Mouse (Mus musculus) liver, adult 2 months (tissue): ENCODE data around the gene Catsperd. TPM values are rescaled to one million over a fixed set of nuclear protein-coding genes. Genes with fewer than 3 reads are reported as not detected.
A peak's percentile ranks its signal among the peaks of the same experiment; 100 is the strongest.
"Not testable (repeated sequence)": the region's sequence is repeated elsewhere in the genome, so short reads cannot be mapped to it uniquely, and the experiment has no call there.

Source experiments
- DNase-seq: peaks from one replicate; pipeline ENCODE4 v3.0.0-alpha.2; 2011; ENCODE audit warnings: low read depth, low spot score; ENCODE audit errors: extremely low read depth
- H3K27ac ChIP-seq: fragments of 200-500 bp; replicated peaks from 2 replicates; pipeline ENCODE4 v1.5.1; 2012; ENCODE audit warnings: low read depth, mild to moderate bottlenecking, control low read depth, inconsistent platforms, low read length; ENCODE audit not compliant: insufficient read depth
- H3K27me3 ChIP-seq: fragments of 200-500 bp; 2 replicates; pipeline ENCODE4 v1.6.1; 2012; ENCODE audit warnings: mild to moderate bottlenecking, moderate library complexity, low read length, inconsistent platforms; ENCODE audit not compliant: control insufficient read depth, insufficient read depth
- H3K36me3 ChIP-seq: fragments of 200-500 bp; 2 replicates; pipeline ENCODE4 v1.6.1; 2012; ENCODE audit warnings: low read length, inconsistent platforms; ENCODE audit not compliant: control insufficient read depth, insufficient read depth
- H3K4me1 ChIP-seq: fragments of 200-500 bp; 2 replicates; pipeline ENCODE4 v1.6.1; 2011; ENCODE audit warnings: low read length; ENCODE audit not compliant: control insufficient read depth, insufficient read depth
- H3K4me3 ChIP-seq: fragments of 200-500 bp; 2 replicates; pipeline ENCODE4 v1.5.1; 2011; ENCODE audit warnings: low read depth, mild to moderate bottlenecking, control low read depth, low read length, moderate library complexity; ENCODE audit not compliant: insufficient read depth
- H3K79me2 ChIP-seq: fragments of 200-500 bp; 2 replicates; pipeline ENCODE4 v1.6.1; 2012; ENCODE audit warnings: inconsistent platforms, mild to moderate bottlenecking, low read length, moderate library complexity; ENCODE audit not compliant: control insufficient read depth, insufficient read depth
- H3K9ac ChIP-seq: fragments of 200-500 bp; 2 replicates; pipeline ENCODE4 v1.6.1; 2012; ENCODE audit warnings: low read depth, mild to moderate bottlenecking, control low read depth, inconsistent platforms, low read length
- CTCF ChIP-seq: fragments of 200-500 bp; IDR thresholded peaks from 2 replicates; pipeline ENCODE4 v1.5.1; 2011; ENCODE audit warnings: low read depth, low read length, control low read depth
- POLR2A ChIP-seq: fragments of 200-500 bp; IDR thresholded peaks from 2 replicates; pipeline ENCODE4 v1.6.1; 2011; ENCODE audit warnings: low read length, control low read depth; ENCODE audit not compliant: insufficient read depth; ENCODE audit errors: extremely low read depth
- WGBS: fragments of 180-500 bp; shearing (Covaris S2); methylation state at CpG from one replicate; pipeline ENCODE4 v1.1.7; 2018; 5-methylcytosine and 5-hydroxymethylcytosine counted together
- polyA plus RNA-seq: library from polyadenylated mRNA; depleted of rRNA; stranded (reverse); fragments of >200 nt; gene quantifications from 2 replicates; pipeline ENCODE4 v1.2.3, GENCODE M21; 2012
- total RNA-seq: library from RNA; depleted of rRNA; stranded (reverse); fragments of >200 nt; gene quantifications from 2 replicates; pipeline ENCODE4 v1.2.3, GENCODE M21; 2014

The Catsperd gene
- total and polyA plus RNA-seq, 2 experiments: 1.0 to 4.0 TPM

- no peaks in the 10 kb centered on the region for H3K27me3 ChIP-seq
- DNase-seq: no peak
- H3K36me3 ChIP-seq: no peaks in the 10 kb centered on the region; the same call in 1 of the 2 replicates
- 88% methylated on average over 2 of the region's 2 CpGs for WGBS
- H3K4me3 ChIP-seq: no peak overlapping the region
- H3K27ac ChIP-seq: peak overlapping the region; percentile 57; the same call in 1 of the 2 replicates
- peaks cover 15% of the 10 kb centered on the region; the same call in 1 of the 2 replicates for H3K79me2 ChIP-seq
- TF ChIP-seq POLR2A (no peak), CTCF (no peak)
- no peak overlapping the region for H3K9ac ChIP-seq
- H3K4me1 ChIP-seq: peaks cover 19% of the 10 kb centered on the region
Observed at GRCm38 (mm10) chr17:56611323-56611722, 16.6 kb upstream of the Catsperd start.

GRCm38 (mm10) chr17:56611861-56612564 lies 15.9 kb upstream of the Catsperd start:
- peak overlapping the region; percentile 97 for H3K27ac ChIP-seq

GRCm38 (mm10) chr17:56612565-56612939 lies 15.4 kb upstream of the Catsperd start:
- Histone ChIP-seq H3K27ac (peak overlapping the region; percentile 97), H3K9ac (peak overlapping the region; percentile 36), H3K79me2 (peaks cover 15% of the 10 kb centered on the region; the same call in 1 of the 2 replicates), H3K4me1 (peaks cover 19% of the 10 kb centered on the region)
- H3K27me3 ChIP-seq, H3K4me3 ChIP-seq, H3K36me3 ChIP-seq: not testable (repeated sequence)
- 20% methylated on average over 10 of the region's 10 CpGs for WGBS
- peak; percentile 98 for DNase-seq

More at GRCm38 (mm10) chr17:56611861-56612564, 15.9 kb upstream of the Catsperd start:
- Histone ChIP-seq H3K36me3 (no peaks in the 10 kb centered on the region), H3K79me2 (peaks cover 15% of the 10 kb centered on the region; the same call in 1 of the 2 replicates), H3K27me3 (no peaks in the 10 kb centered on the region), H3K4me3 (no peak overlapping the region; the same call in 1 of the 2 replicates), H3K4me1 (peaks cover 19% of the 10 kb centered on the region), H3K9ac (peak overlapping the region; percentile 36)
- WGBS: 10% methylated on average over 13 of the region's 14 CpGs
- TF ChIP-seq POLR2A (no peak), CTCF (no peak)
- peak; percentile 80 for DNase-seq

- peaks cover 19% of the 10 kb centered on the region for H3K4me1 ChIP-seq
- TF ChIP-seq CTCF: peak; percentile 91
- TF ChIP-seq POLR2A: peak; percentile 82
- WGBS: under 1% methylated on average over 52 of the region's 52 CpGs
Observed at GRCm38 (mm10) chr17:56613236-56613844, 14.6 kb upstream of the Catsperd start, which contains the start of gene Rpl36. Gene Rpl36 (plus strand): TSS chr17:56613416.

GRCm38 (mm10) chr17:56613893-56614292 lies 14.1 kb upstream of the Catsperd start:
- not testable (repeated sequence) for H3K36me3 ChIP-seq
- peaks cover 14% of the 10 kb centered on the region for H3K4me1 ChIP-seq

More at GRCm38 (mm10) chr17:56613236-56613844, 14.6 kb upstream of the Catsperd start, which contains the start of gene Rpl36:
- H3K4me3 ChIP-seq: peak within 1 kb of the TSS; percentile 90
- H3K27me3 ChIP-seq: no peaks in the 10 kb centered on the region
- peak within 1 kb of the TSS; percentile 97 for H3K27ac ChIP-seq
- H3K9ac ChIP-seq: peak within 1 kb of the TSS; percentile 93
- no peaks in the 10 kb centered on the region for H3K36me3 ChIP-seq
- DNase-seq: peak; percentile 82
- peaks cover 15% of the 10 kb centered on the region; the same call in 1 of the 2 replicates for H3K79me2 ChIP-seq

More at GRCm38 (mm10) chr17:56613893-56614292, 14.1 kb upstream of the Catsperd start:
- Histone ChIP-seq H3K79me2 (peaks cover 11% of the 10 kb centered on the region; the same call in 1 of the 2 replicates), H3K27ac (peak overlapping the region; percentile 77), H3K9ac (peak overlapping the region; percentile 93), H3K4me3 (peak overlapping the region; percentile 90)
- DNase-seq, H3K27me3 ChIP-seq: not testable (repeated sequence)
- under 1% methylated on average over 26 of the region's 26 CpGs for WGBS
